Mouse (Mus musculus) ES-E14 (cell line): ENCODE measurements around the gene Hoxc10.

ENCODE experiments used
- CHD2 ChIP-seq: IDR thresholded peaks from 2 replicates; pipeline ENCODE4 v1.6.1; 2014; ENCODE audit warnings: mild to moderate bottlenecking, low read depth, low read length, inconsistent platforms
- HCFC1 ChIP-seq: IDR thresholded peaks from 2 replicates; pipeline ENCODE4 v1.6.1; 2012; ENCODE audit warnings: low read length, inconsistent platforms, borderline replicate concordance; ENCODE audit not compliant: insufficient read depth
- MAFK ChIP-seq: IDR thresholded peaks from 2 replicates; pipeline ENCODE4 v1.6.1; 2014; ENCODE audit warnings: mild to moderate bottlenecking, low read depth, low read length, inconsistent platforms; ENCODE audit not compliant: insufficient read depth
- ZNF384 ChIP-seq: IDR thresholded peaks from 2 replicates; pipeline ENCODE4 v1.6.1; 2012; ENCODE audit warnings: low read depth, low read length, inconsistent platforms

DNA sequence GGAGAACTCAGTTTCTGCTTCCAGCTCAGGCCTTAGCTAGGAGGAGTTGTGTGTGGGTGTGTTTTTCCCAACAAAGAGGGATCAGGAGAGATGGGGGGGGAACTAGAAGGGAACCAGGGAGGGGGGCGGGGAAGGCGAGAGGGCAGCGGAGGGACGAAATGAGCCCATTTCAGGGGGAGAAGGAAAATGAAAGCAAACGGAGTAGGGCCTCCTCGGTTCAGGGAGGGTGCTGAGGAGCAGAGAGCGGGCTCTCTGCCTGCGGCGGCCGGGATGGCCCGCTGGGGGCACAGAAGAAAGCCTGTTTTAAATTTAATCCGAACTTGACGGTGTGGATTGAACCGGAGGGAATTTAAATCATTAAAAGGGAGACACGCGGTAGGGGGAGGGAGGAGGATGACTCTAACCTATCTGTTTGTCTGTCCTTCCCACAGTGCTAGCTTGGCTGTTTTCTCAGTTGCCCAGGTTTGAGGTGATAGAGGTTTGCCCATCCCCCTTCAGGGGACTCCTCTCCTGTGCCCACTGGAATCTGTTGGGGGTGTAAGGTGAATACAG lies 10.9 kb downstream of the Hoxc10 start:
- TF ChIP-seq MAFK (no peak), ZNF384 (no peak), CHD2 (no peak), HCFC1 (no peak)
